Mouse (Mus musculus) kidney, postnatal 0 days (tissue): ENCODE measurements around the gene Gm5799. TPM values are rescaled to one million over a fixed set of nuclear protein-coding genes. Genes with fewer than 3 reads are reported as not detected.

ENCODE experiments used
- polyA plus RNA-seq: library from polyadenylated mRNA; unstranded; fragments of >200 nt; fragmentation: Nextera tagmentation; extraction: Ambion mirVana; gene quantifications from 2 replicates; pipeline ENCODE4 v1.2.1, GENCODE M21; 2015

The Gm5799 gene
- polyA plus RNA-seq, 1 experiment from 2014 or later, result 0.12 TPM

Other genes with a start within 250 kb of the Gm5799 start
- not detected in 2 replicates for gene Gm8127, start 249.7 kb upstream of the Gm5799 start, polyA plus RNA-seq
- not detected in 2 replicates for gene 1700001F09Rik, start 195.8 kb upstream of the Gm5799 start, polyA plus RNA-seq
- not detected in 2 replicates for gene Gm8138, start 127.2 kb upstream of the Gm5799 start, polyA plus RNA-seq
- gene Gm17654, start 35.6 kb downstream of the Gm5799 start, polyA plus RNA-seq, result not detected in 2 replicates
- gene Gm10375, start 64.4 kb downstream of the Gm5799 start, polyA plus RNA-seq, result not detected in 2 replicates
- gene Gm8165, start 133.6 kb downstream of the Gm5799 start, polyA plus RNA-seq, result 0.11 TPM in 1 of 2 replicates, not detected in the other
- gene Gm7324, start 154.3 kb downstream of the Gm5799 start, polyA plus RNA-seq, result 0.86 and 1.0 TPM in 2 replicates
- not detected in 2 replicates for gene Gm16506, start 183.9 kb downstream of the Gm5799 start, polyA plus RNA-seq
- gene Gm6526, start 204.3 kb downstream of the Gm5799 start, polyA plus RNA-seq, result not detected in 2 replicates
- not detected in 2 replicates for gene Gm8180, start 241.2 kb downstream of the Gm5799 start, polyA plus RNA-seq